Mouse (Mus musculus): ENCODE measurements around the gene Slc12a8. TPM values are rescaled to one million over a fixed set of nuclear protein-coding genes. Genes with fewer than 3 reads are reported as not detected.

Slc12a8 gene
- total and polyA plus RNA-seq, 3 experiments: 0.49 TPM; not detected in 2

GRCm38 (mm10) chr16:33668448-33668847 is 151.3 kb downstream of the Slc12a8 start:
- DNase-seq (ENCODE audit: low spot score) (no peak), ATAC-seq (ENCODE audit: extremely low read depth, insufficient number of reproducible peaks, low FRiP score, poor library complexity, severe bottlenecking) (no peak)
- Histone ChIP-seq H3K4me1 (ENCODE audit: insufficient read depth, low read depth, low read length) (no peaks in the 10 kb centered on the region), H3K36me3 (replicated peaks) (no peaks in the 10 kb centered on the region), H3K27me3 (ENCODE audit: insufficient read depth, low read length) (peaks cover 43% of the 10 kb centered on the region), H3K9me3 (replicated peaks) (no peaks in the 10 kb centered on the region), H3K4me3 (ENCODE audit: low read depth, low read length) (no peak overlapping the region)
- TF ChIP-seq TAL1 (conservative IDR thresholded peaks at IDR 0.05; ENCODE audit: low read depth, low read length): no peak
- TF ChIP-seq GATA2 (IDR thresholded peaks at IDR 0.05; ENCODE audit: borderline replicate concordance, low read depth, low read length): no peak
- no peak for TF ChIP-seq GATA1 (IDR thresholded peaks at IDR 0.05; ENCODE audit: borderline replicate concordance, low read length)
- no peak for TF ChIP-seq CTCF (IDR thresholded peaks at IDR 0.05; ENCODE audit: low read depth, low read length)

GRCm38 (mm10) chr16:33669072-33669471 is 151.9 kb downstream of the Slc12a8 start:
- ATAC-seq (ENCODE audit: extremely low read depth, insufficient number of reproducible peaks, low FRiP score, poor library complexity, severe bottlenecking) (no peak), DNase-seq (ENCODE audit: low spot score) (no peak)
- Histone ChIP-seq H3K4me1 (ENCODE audit: insufficient read depth, low read depth, low read length) (no peaks in the 10 kb centered on the region), H3K36me3 (replicated peaks) (no peaks in the 10 kb centered on the region), H3K27me3 (ENCODE audit: insufficient read depth, low read length) (peaks cover 45% of the 10 kb centered on the region), H3K9me3 (replicated peaks) (no peaks in the 10 kb centered on the region), H3K4me3 (ENCODE audit: low read depth, low read length) (no peak overlapping the region)
- no peak for TF ChIP-seq GATA2 (IDR thresholded peaks at IDR 0.05; ENCODE audit: borderline replicate concordance, low read depth, low read length)
- no peak for TF ChIP-seq GATA1 (IDR thresholded peaks at IDR 0.05; ENCODE audit: borderline replicate concordance, low read length)
- no peak for TF ChIP-seq CTCF (IDR thresholded peaks at IDR 0.05; ENCODE audit: low read depth, low read length)

GRCm38 (mm10) chr16:33670340-33670739 is 153.2 kb downstream of the Slc12a8 start:
- H3K36me3 ChIP-seq (replicated peaks): no peaks in the 10 kb centered on the region
- no peak for DNase-seq (ENCODE audit: low spot score)
- TF ChIP-seq CTCF (IDR thresholded peaks at IDR 0.05; ENCODE audit: low read depth, low read length) (no peak), TAL1 (conservative IDR thresholded peaks at IDR 0.05; ENCODE audit: low read depth, low read length) (no peak), GATA2 (IDR thresholded peaks at IDR 0.05; ENCODE audit: borderline replicate concordance, low read depth, low read length) (no peak), GATA1 (IDR thresholded peaks at IDR 0.05; ENCODE audit: borderline replicate concordance, low read length) (no peak), POLR2AphosphoS5 (IDR thresholded peaks at IDR 0.05; ENCODE audit: insufficient replicate concordance, low read depth, low read length) (no peak)
- H3K4me3 ChIP-seq (ENCODE audit: low read depth, low read length): no peak overlapping the region
- no peak for ATAC-seq (ENCODE audit: extremely low read depth, insufficient number of reproducible peaks, low FRiP score, poor library complexity, severe bottlenecking)
- peaks cover 42% of the 10 kb centered on the region for H3K27me3 ChIP-seq (ENCODE audit: insufficient read depth, low read length)
- no peaks in the 10 kb centered on the region for H3K9me3 ChIP-seq (replicated peaks)
- H3K4me1 ChIP-seq (ENCODE audit: insufficient read depth, low read depth, low read length): no peaks in the 10 kb centered on the region

GRCm38 (mm10) chr16:33670933-33671332 is 153.8 kb downstream of the Slc12a8 start:
- no peaks in the 10 kb centered on the region for H3K9me3 ChIP-seq (replicated peaks)
- no peaks in the 10 kb centered on the region for H3K4me1 ChIP-seq (ENCODE audit: insufficient read depth, low read depth, low read length)
- no peak for DNase-seq (ENCODE audit: low spot score)
- peaks cover 43% of the 10 kb centered on the region for H3K27me3 ChIP-seq (ENCODE audit: insufficient read depth, low read length)
- no peak for TF ChIP-seq POLR2AphosphoS5 (IDR thresholded peaks at IDR 0.05; ENCODE audit: insufficient replicate concordance, low read depth, low read length)
- no peak for TF ChIP-seq TAL1 (conservative IDR thresholded peaks at IDR 0.05; ENCODE audit: low read depth, low read length)
- no peak for TF ChIP-seq GATA2 (IDR thresholded peaks at IDR 0.05; ENCODE audit: borderline replicate concordance, low read depth, low read length)
- TF ChIP-seq GATA1 (IDR thresholded peaks at IDR 0.05; ENCODE audit: borderline replicate concordance, low read length): no peak
- TF ChIP-seq CTCF (IDR thresholded peaks at IDR 0.05; ENCODE audit: low read depth, low read length): no peak
- ATAC-seq (ENCODE audit: extremely low read depth, insufficient number of reproducible peaks, low FRiP score, poor library complexity, severe bottlenecking): no peak
- H3K36me3 ChIP-seq (replicated peaks): no peaks in the 10 kb centered on the region
- H3K4me3 ChIP-seq (ENCODE audit: low read depth, low read length): no peak overlapping the region

GRCm38 (mm10) chr16:33672188-33672587 is 155.1 kb downstream of the Slc12a8 start:
- no peaks in the 10 kb centered on the region for H3K9me3 ChIP-seq (replicated peaks)
- no peak for DNase-seq (ENCODE audit: low spot score)
- TF ChIP-seq TAL1 (conservative IDR thresholded peaks at IDR 0.05; ENCODE audit: low read depth, low read length): no peak
- TF ChIP-seq POLR2AphosphoS5 (IDR thresholded peaks at IDR 0.05; ENCODE audit: insufficient replicate concordance, low read depth, low read length): no peak

GRCm38 (mm10) chr16:33672643-33673042 is 155.5 kb downstream of the Slc12a8 start:
- H3K27me3 ChIP-seq (ENCODE audit: insufficient read depth, low read length): peaks cover 47% of the 10 kb centered on the region
- H3K36me3 ChIP-seq (replicated peaks): no peaks in the 10 kb centered on the region
- peaks cover 3% of the 10 kb centered on the region; the same call in 1 of the 2 replicates for H3K4me1 ChIP-seq (ENCODE audit: insufficient read depth, low read depth, low read length)
- ATAC-seq (ENCODE audit: extremely low read depth, insufficient number of reproducible peaks, low FRiP score, poor library complexity, severe bottlenecking) (no peak), DNase-seq (ENCODE audit: low spot score) (no peak)
- H3K9me3 ChIP-seq (replicated peaks): no peaks in the 10 kb centered on the region
- TF ChIP-seq GATA1 (IDR thresholded peaks at IDR 0.05; ENCODE audit: borderline replicate concordance, low read length): no peak
- TF ChIP-seq GATA2 (IDR thresholded peaks at IDR 0.05; ENCODE audit: borderline replicate concordance, low read depth, low read length): no peak
- TF ChIP-seq TAL1 (conservative IDR thresholded peaks at IDR 0.05; ENCODE audit: low read depth, low read length): no peak
- no peak for TF ChIP-seq POLR2AphosphoS5 (IDR thresholded peaks at IDR 0.05; ENCODE audit: insufficient replicate concordance, low read depth, low read length)
- no peak for TF ChIP-seq CTCF (IDR thresholded peaks at IDR 0.05; ENCODE audit: low read depth, low read length)
- H3K4me3 ChIP-seq (ENCODE audit: low read depth, low read length): no peak overlapping the region

More at GRCm38 (mm10) chr16:33672188-33672587, 155.1 kb downstream of the Slc12a8 start:
- H3K36me3 ChIP-seq (replicated peaks): no peaks in the 10 kb centered on the region
- H3K4me1 ChIP-seq (ENCODE audit: insufficient read depth, low read depth, low read length): no peaks in the 10 kb centered on the region
- no peak for ATAC-seq (ENCODE audit: extremely low read depth, insufficient number of reproducible peaks, low FRiP score, poor library complexity, severe bottlenecking)
- no peak overlapping the region for H3K4me3 ChIP-seq (ENCODE audit: low read depth, low read length)
- peaks cover 43% of the 10 kb centered on the region for H3K27me3 ChIP-seq (ENCODE audit: insufficient read depth, low read length)
